Mouse (Mus musculus): ENCODE measurements around the gene Hgd.

Hgd gene

GRCm38 (mm10) chr16:37580651-37581050 lies 698 bp downstream of the Hgd start:
- CTCF ChIA-PET, result no interaction called here

- CTCF ChIA-PET, result no interaction called here
Observed at GRCm38 (mm10) chr16:37581901-37582300, 1.9 kb downstream of the Hgd start.

GRCm38 (mm10) chr16:37583306-37583705 lies 3.4 kb downstream of the Hgd start:
- CTCF ChIA-PET, result no interaction called here

GRCm38 (mm10) chr16:37583801-37584200 lies 3.8 kb downstream of the Hgd start:
- CTCF ChIA-PET, result interaction anchor here (0.7 kb wide), 1 partner anchor 76 kb away, joined by 4 read pairs; no protein-coding TSS in a partner anchor

DNA sequence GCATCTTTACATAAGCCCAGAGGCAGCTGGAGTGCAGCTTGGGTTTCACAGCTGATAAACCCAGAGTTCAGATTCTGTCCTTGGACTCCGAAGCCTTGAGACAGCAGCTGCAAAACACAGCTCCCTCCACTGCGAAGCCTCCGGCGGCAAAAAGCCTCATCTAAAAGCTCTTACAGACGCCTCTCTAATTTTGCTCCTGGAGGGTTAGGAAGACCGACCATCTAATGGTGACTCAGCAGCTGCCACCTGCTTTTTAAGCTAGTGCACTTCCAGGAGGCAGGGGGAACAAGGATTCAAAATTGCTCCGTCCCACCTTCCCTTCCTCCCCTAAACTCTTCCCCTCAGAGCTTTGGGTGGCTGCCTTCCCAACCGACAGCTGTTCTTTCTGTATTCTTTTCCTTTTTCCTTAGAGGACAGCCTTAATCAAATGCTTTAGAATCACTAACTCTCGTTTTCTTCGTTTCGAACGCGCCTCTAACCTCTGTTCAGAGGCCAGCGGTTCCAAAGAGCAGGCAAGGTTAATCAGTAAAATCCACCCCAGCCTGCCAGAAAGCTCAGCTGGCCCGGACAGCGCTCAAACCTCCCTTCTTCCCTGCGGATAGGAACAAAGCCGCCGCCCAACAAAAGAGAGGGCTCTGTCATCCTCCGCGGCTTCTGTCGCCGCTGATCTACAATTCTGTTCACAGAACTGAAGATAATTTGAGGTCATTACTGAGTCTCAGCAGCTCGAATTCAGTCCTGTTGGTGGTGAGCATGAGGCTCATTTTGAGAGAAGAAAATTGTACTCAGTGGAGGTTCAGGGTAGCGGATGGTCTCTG lies 4.5 kb downstream of the Hgd start:
- CTCF ChIA-PET, result interaction anchor here (0.7 kb wide), 1 partner anchor 75 kb away, joined by 4 read pairs; no protein-coding TSS in a partner anchor

DNA sequence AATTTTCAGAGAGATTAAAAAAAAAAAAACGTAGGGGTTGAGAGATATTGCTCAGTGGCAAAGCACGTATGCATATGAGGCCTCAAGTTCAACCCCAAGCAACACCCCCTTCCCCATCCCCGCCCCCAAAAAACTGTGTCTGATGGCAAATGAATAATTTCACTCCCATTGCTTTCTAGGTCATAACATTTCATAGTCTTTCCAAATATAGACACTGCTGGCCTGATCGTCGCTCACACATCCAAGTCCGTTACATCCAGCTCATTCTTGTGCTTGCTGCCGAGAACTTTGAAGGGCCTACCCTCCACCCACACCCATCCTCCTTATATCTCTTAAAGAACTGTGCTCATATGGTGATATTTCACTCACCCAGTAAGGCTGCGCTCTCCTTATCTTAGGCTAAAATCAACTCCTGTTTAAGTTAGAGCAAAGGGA lies 5.2 kb downstream of the Hgd start:
- CTCF ChIA-PET, result no interaction called here

- CTCF ChIA-PET, result no interaction called here
Observed at GRCm38 (mm10) chr16:37590921-37591320, 11.0 kb downstream of the Hgd start.

DNA sequence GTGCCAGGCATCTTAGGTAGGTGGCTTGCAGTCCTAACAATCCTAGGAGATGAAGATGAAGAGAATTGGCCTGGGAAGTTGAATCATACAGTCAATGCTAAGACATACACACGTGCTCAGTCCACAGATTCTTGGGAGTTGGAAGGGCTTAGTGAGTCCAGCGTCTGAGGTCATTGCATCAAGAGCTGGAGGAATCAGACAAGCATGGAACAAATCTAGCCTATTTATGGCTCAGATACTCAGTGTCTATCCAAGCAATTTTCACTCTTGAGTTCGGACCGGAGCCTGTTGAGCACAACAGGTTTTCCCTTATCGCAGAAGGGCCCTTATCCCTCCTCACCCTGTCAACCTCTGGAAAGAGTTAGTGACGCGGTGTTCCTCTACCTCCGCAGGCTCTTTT lies 11.6 kb downstream of the Hgd start:
- CTCF ChIA-PET, result no interaction called here

DNA sequence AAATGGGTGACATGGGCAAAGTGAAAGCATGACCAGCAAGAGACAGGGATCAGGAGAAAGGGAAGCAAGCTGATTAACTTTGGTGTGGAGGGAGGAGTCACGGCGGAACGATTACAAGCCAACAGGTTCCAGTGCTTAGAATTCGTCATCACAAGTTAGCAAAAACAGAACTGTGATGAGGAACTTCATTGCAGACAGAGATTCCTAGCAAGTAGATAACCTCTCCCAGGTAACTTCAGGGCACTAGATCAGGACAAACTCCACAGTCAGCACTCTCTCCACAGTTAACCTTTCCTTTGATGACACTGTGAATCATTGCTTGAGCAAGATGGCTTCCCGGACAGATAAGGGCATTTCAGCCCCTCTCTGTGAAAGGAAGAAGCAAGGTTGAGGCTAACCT lies 17.5 kb downstream of the Hgd start:
- CTCF ChIA-PET, result no interaction called here

- CTCF ChIA-PET, result no interaction called here
Observed at GRCm38 (mm10) chr16:37598463-37598862, 18.5 kb downstream of the Hgd start.

- CTCF ChIA-PET, result no interaction called here
Observed at GRCm38 (mm10) chr16:37599326-37599725, 19.4 kb downstream of the Hgd start.

DNA sequence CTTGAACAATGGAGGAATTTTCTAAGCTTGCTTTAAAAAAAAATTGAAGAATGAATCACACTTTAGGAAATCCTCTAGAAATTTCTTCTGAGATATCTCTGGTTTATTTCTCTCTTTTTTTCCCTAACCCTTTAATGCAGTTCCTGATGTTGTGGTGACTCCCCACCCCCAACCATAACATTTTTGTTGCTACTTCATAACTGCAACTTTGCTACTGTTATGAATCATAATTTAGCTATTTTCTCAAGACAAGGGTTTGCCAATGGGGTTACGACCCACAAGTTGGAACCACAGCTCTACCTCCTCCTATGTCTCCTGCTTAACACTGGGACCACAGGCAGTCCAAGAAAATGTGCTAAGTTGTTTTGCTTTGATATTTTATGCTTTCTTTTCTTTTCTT lies 23.5 kb downstream of the Hgd start:
- CTCF ChIA-PET, result no interaction called here

DNA sequence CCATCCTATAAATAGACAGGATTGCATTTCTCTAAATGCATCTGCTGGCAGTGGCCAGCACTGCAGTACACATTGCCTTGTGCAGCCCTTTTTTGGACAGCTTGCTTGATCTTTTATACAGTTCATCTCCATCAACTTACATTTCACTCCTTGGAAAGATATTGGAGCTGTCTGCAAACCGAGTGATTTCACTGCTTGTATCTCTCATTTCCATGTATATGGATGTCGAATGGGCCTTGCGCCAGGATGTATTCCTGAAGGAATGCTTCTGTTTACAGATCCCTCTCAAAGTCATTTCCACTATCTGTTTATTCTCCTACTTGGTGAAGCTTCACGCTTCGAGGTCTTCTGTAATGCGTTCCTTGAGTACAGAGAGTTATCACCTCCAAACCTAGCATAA lies 24.3 kb downstream of the Hgd start:
- CTCF ChIA-PET, result no interaction called here

GRCm38 (mm10) chr16:37610333-37610732 lies 30.4 kb downstream of the Hgd start:
- CTCF ChIA-PET, result no interaction called here

- CTCF ChIA-PET, result no interaction called here
Observed at GRCm38 (mm10) chr16:37611072-37611471, 31.1 kb downstream of the Hgd start.

DNA sequence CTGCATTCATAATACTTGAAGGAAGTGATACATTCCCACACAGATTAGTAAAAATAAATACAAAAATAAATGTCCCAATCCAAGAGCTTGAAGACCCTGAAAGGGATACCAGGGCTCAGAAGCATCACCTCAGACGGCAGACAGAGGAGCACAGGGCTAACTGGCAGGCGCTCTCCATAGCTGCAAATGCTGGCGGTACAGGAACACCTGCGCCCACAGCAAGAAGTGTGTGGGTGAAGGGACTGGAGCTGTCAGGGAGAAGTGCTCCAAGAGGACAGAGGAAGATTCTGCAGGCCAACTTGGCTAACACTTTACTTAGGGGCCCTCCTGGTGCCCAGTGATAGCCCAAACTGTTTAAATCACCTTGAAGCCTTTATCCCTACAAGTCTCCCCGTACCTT lies 32.1 kb downstream of the Hgd start:
- CTCF ChIA-PET, result no interaction called here

DNA sequence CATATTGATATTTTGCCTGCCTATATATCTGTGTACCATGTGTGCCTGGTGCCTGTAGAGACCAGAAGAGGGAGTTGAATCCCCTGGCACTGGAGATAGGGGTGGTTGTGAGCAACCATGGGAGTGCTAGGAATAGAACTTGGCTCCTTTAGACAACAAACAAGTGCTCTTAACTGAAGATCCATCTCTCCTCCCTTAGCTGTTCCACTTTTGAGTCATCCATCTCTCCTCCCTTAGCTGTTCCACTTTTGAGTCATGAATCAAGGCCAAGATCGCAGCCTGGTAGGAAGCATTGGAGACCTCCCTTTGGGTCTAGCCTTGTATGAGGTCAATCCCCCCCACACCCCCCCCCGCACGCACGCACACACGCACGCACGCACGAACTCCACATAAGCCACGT lies 34.6 kb downstream of the Hgd start:
- CTCF ChIA-PET, result no interaction called here

DNA sequence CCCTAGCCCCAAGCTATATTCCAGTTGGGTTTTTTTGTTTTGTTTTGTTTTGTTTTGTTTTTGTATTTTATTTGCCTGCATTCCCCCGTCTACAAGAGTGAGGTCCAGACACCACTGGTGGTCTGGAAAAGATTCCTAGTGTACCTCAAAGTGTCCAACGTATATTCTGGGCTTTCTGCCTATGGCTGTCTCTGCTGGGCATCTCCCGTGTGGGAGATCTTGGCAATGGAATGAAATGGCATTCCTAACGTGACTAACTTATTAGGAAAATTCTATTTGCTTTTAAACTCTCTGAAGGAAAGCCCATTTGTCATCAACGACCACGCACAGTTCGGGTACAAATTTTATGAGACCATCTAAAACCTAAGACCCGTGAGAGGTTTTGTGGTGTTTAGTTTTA lies 35.5 kb downstream of the Hgd start:
- CTCF ChIA-PET, result no interaction called here

GRCm38 (mm10) chr16:37616104-37616503 lies 36.2 kb downstream of the Hgd start:
- CTCF ChIA-PET, result no interaction called here

- CTCF ChIA-PET, result no interaction called here
Observed at GRCm38 (mm10) chr16:37617695-37618094, 37.7 kb downstream of the Hgd start.

GRCm38 (mm10) chr16:37622403-37622802 lies 42.5 kb downstream of the Hgd start:
- CTCF ChIA-PET, result no interaction called here

- CTCF ChIA-PET, result no interaction called here
Observed at GRCm38 (mm10) chr16:37622919-37623318, 43.0 kb downstream of the Hgd start.

GRCm38 (mm10) chr16:37626388-37626949 lies 46.5 kb downstream of the Hgd start:
- CTCF ChIA-PET, result no interaction called here

GRCm38 (mm10) chr16:37628336-37628735 lies 48.4 kb downstream of the Hgd start:
- CTCF ChIA-PET, result no interaction called here
